Mouse (Mus musculus) MEL (cell line): ENCODE results near the gene Eif3b.

Experiments used
- CTCF ChIP-seq, 3 experiments: IDR thresholded peaks in 2 of 3; conservative IDR thresholded peaks in 1 of 3; 2 replicates each; pipeline ENCODE4 v1.5.1; 2011 to 2012; ENCODE audit warnings: low read length in 3 of 3, low read depth in 2 of 3, mild to moderate bottlenecking in 2 of 3, improper control_type of control experiment in 1 of 3, inconsistent platforms in 1 of 3, mixed read lengths in 1 of 3, moderate library complexity in 1 of 3; ENCODE audit not compliant: control insufficient read depth in 1 of 3, insufficient read depth in 1 of 3, poor library complexity in 1 of 3, severe bottlenecking in 1 of 3
- MYC ChIP-seq: IDR thresholded peaks from 2 replicates; pipeline ENCODE4 v1.6.1; 2011; ENCODE audit warnings: low read depth, mild to moderate bottlenecking, low read length, improper control_type of control experiment, moderate library complexity
- POLR2A ChIP-seq, 2 experiments: IDR thresholded peaks; 2 replicates each; pipeline ENCODE4 v1.6.1; 2011 to 2012; ENCODE audit warnings: low read length in 2 of 2, mild to moderate bottlenecking in 2 of 2, control low read depth in 1 of 2, improper control_type of control experiment in 1 of 2, low read depth in 1 of 2, moderate library complexity in 1 of 2; ENCODE audit not compliant: control insufficient read depth in 1 of 2, insufficient read depth in 1 of 2, poor library complexity in 1 of 2
- POLR2AphosphoS2 ChIP-seq: IDR thresholded peaks from 2 replicates; pipeline ENCODE4 v1.6.1; 2011; ENCODE audit warnings: low read length, improper control_type of control experiment
- ZC3H11A ChIP-seq: IDR thresholded peaks from 2 replicates; pipeline ENCODE4 v1.6.1; 2012; ENCODE audit warnings: low read depth, mild to moderate bottlenecking, inconsistent platforms, low read length, improper control_type of control experiment

DNA sequence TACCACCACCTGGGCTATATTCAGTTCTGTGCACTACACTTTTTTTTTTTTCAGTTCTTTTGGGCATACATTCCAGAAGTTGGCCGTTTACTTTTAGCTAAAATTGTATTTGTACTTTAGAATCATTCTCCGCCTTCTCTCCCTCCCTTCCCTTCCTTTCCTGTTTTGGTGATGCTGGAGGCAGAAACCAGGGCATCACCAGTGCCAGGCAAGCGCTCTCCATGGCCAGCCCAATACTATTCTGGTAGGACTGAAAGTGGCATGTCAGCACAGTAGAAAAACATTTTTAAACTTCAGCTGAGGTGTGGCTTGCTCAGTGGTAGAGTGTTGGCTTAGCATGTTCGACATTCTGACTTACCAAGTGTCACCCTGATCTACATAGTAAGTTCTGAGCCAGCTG, 62.3 kb downstream of the Eif3b start:
- TF ChIP-seq POLR2A (IDR thresholded peaks at IDR 0.05; ENCODE audit: control insufficient read depth in 1 of 2, insufficient read depth in 1 of 2, low read depth in 1 of 2, low read length in 2 of 2, poor library complexity in 1 of 2) (no peak), ZC3H11A (no peak), CTCF (IDR thresholded peaks at IDR 0.05 in 2 of 3, conservative IDR thresholded peaks at IDR 0.05 in 1 of 3; ENCODE audit: control insufficient read depth in 1 of 3, insufficient read depth in 1 of 3, low read depth in 2 of 3, low read length in 3 of 3, poor library complexity in 1 of 3, severe bottlenecking in 1 of 3) (no peak), POLR2AphosphoS2 (no peak), MYC (no peak)
